14 mouse cellular contexts compared by ENCODE assay signal in the genomic region with DNA sequence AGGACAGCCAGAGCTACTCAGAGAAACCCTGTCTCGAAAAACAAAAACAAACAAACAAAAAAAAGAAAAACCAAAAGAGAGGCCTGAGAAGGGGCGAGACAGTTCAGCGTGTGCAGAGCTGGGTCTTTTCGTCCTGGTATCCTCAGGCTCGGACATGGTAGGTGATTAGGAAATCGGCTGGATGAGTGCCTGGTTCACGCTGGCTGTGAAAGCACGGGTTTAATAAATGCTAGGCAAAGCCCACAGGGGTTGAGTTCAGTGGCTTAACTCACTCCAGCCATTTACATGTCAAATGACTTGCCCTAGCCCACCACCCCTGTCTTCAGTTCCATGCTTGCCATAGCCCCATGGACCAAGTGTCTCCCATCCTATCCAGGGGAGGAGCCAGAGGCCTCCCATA. TPM values are rescaled to one million over a fixed set of nuclear protein-coding genes. Genes with fewer than 3 reads are reported as not detected.
DNase-seq lines count a peak whose midpoint lies in the region; ATAC-seq and TF ChIP-seq lines count a peak whose summit lies in the region.
"Had no signal": no experiment of that assay in that cellular context is flagged by ENCODE, and none has a peak within 500 bp of the region (broad histone marks: within the 10 kb centered on the region; RNA-seq: fewer than 3 reads in every experiment).

No protein-coding gene starts in this region.

- no peaks in the 10 kb centered on the region for H3K79me2 ChIP-seq in heart, adult 2 months (replicated peaks; ENCODE audit: control insufficient read depth, insufficient read depth, low read length)

- no peak for TF ChIP-seq EP300 in heart, adult 2 months (IDR thresholded peaks at IDR 0.05; ENCODE audit: insufficient read depth, low read depth, low read length)

- WGBS in heart, adult 2 months, result 57% methylated on average over 8 of the region's 8 CpGs
- 65% methylated on average over 8 of the region's 8 CpGs for WGBS in kidney, embryonic 16.5 days

- no peaks in the 10 kb centered on the region for H3K27me3 ChIP-seq in heart, adult 2 months (ENCODE audit: control insufficient read depth, insufficient read depth, low read length)
- H3K27me3 ChIP-seq in kidney, embryonic 16.5 days (ENCODE audit: insufficient read depth, low read length), result peaks cover 20% of the 10 kb centered on the region; the same call in 1 of the 2 replicates

- ATAC-seq in kidney, embryonic 16.5 days (ENCODE audit: low FRiP score, low TSS enrichment), result no peak
- ATAC-seq: CD4-positive, CD25-positive, alpha-beta regulatory T cell, adult 4 months; hindbrain, embryonic 16.5 days had no signal

- DNase-seq in heart, adult 2 months, result peak in 1 of 2 experiments; percentile 60
- DNase-seq in heart, postnatal 25 days (ENCODE audit: low spot score), result no peak
- DNase-seq in kidney, adult 8-10 months, result peak; percentile 47 to 49
- no peak for DNase-seq in kidney, postnatal 10 days
- DNase-seq in brain, embryonic 14.5 days (ENCODE audit: low read depth), result peak; percentile 35
- DNase-seq in left cerebral cortex, adult 11 months (ENCODE audit: low spot score), result no peak
- no peak for DNase-seq in ovary, postnatal 14 days (ENCODE audit: low spot score)
- DNase-seq: cerebellum, adult 2 months; lung, embryonic 14.5 days; right cerebral cortex, postnatal 4 days had no signal

- TF ChIP-seq POLR2A in heart, adult 2 months (IDR thresholded peaks at IDR 0.05; ENCODE audit: insufficient read depth, low read depth, low read length), result no peak
- TF ChIP-seq POLR2A in brain, embryonic 14.5 days (IDR thresholded peaks at IDR 0.05; ENCODE audit: borderline replicate concordance, extremely low read depth, insufficient read depth, insufficient read length, poor library complexity, severe bottlenecking), result no peak

- no peak for TF ChIP-seq CTCF in heart, adult 2 months (IDR thresholded peaks at IDR 0.05)
- no peak for TF ChIP-seq CTCF in brain, embryonic 14.5 days (IDR thresholded peaks at IDR 0.05; ENCODE audit: borderline replicate concordance, extremely low read depth, insufficient read depth, insufficient read length)

- no peaks in the 10 kb centered on the region for H3K36me3 ChIP-seq in heart, adult 2 months (ENCODE audit: control insufficient read depth, insufficient read depth, low read length)
- no peaks in the 10 kb centered on the region for H3K36me3 ChIP-seq in kidney, embryonic 16.5 days (ENCODE audit: insufficient read depth, low read length)
- H3K36me3 ChIP-seq: embryonic facial prominence, embryonic 12.5 days had no signal

- no peak overlapping the region for H3K4me3 ChIP-seq in heart, adult 2 months
- H3K4me3 ChIP-seq in kidney, embryonic 16.5 days (ENCODE audit: low read length), result no peak overlapping the region
- H3K4me3 ChIP-seq: embryonic facial prominence, embryonic 12.5 days had no signal

- no peak overlapping the region for H3K4me2 ChIP-seq in kidney, embryonic 16.5 days (replicated peaks; ENCODE audit: low read depth, low read length)
- H3K4me2 ChIP-seq: embryonic facial prominence, embryonic 12.5 days; lung, embryonic 14.5 days had no signal

- H3K27ac ChIP-seq in heart, adult 2 months, result peak overlapping the region; percentile 80
- peak overlapping the region; percentile 26; the same call in 1 of the 2 replicates for H3K27ac ChIP-seq in kidney, embryonic 16.5 days (ENCODE audit: low read length)
- H3K27ac ChIP-seq: embryonic facial prominence, embryonic 12.5 days had no signal

- H3K9me3 ChIP-seq in kidney, embryonic 16.5 days (ENCODE audit: low read length), result no peaks in the 10 kb centered on the region
- H3K9me3 ChIP-seq: embryonic facial prominence, embryonic 12.5 days had no signal

- intact Hi-C loops in heart, adult 2 months (cut with DNase I), result no loop called here
- intact Hi-C loops in heart, postnatal 25 days (cut with DNase I), result no loop called here

- H3K9ac ChIP-seq in heart, adult 2 months (ENCODE audit: low read depth, low read length), result peak overlapping the region; percentile 26; the same call in 1 of the 2 replicates
- H3K9ac ChIP-seq in kidney, embryonic 16.5 days (replicated peaks; ENCODE audit: low read length), result no peak overlapping the region
- H3K9ac ChIP-seq: embryonic facial prominence, embryonic 12.5 days; lung, embryonic 14.5 days had no signal

- H3K4me1 ChIP-seq in heart, adult 2 months (ENCODE audit: control insufficient read depth, insufficient read depth, low read length), result peaks cover 16% of the 10 kb centered on the region
- H3K4me1 ChIP-seq in kidney, embryonic 16.5 days (ENCODE audit: insufficient read depth, low read length), result peaks cover 38% of the 10 kb centered on the region

RNA-seq across cellular contexts. Expression of gene Nfatc2, which starts 14.3 kb away (rescaled TPM):
- 10 to 100 TPM; 11.2 to 18.3 TPM for total RNA-seq in heart, adult 2 months (2021)
- polyA plus RNA-seq in heart, adult 2 months (2012; rRNA removed), result 10.2 and 12.8 TPM in 2 replicates
- total RNA-seq in heart, postnatal 25 days (2021), result 10 to 100 TPM; 16.7 to 20.8 TPM
- 2.7 and 4.2 TPM in 2 replicates for polyA plus RNA-seq in brain, embryonic 14.5 days (2012; rRNA removed)
- polyA plus RNA-seq in kidney, embryonic 16.5 days (2015; fragmentation: Nextera tagmentation; extraction: Ambion mirVana), result 2.6 and 2.8 TPM in 2 replicates

Comparison
In these comparisons a context has a peak if more than half of its experiments do, and no peak if none do; other contexts are left out.
1. DNase-seq: peak in kidney, adult 8-10 months (2 of 2) and brain, embryonic 14.5 days (single experiment); none in heart, postnatal 25 days (single experiment), kidney, postnatal 10 days (single experiment), left cerebral cortex, adult 11 months (single experiment) and ovary, postnatal 14 days (single experiment).